Mouse (Mus musculus) olfactory bulb, adult 2 months (tissue): Measurements from ENCODE around the gene Cdsn.

Experiments
- CTCF ChIP-seq: fragments of 200-500 bp; IDR thresholded peaks from 2 replicates; pipeline ENCODE4 v1.5.1; 2012; ENCODE audit warnings: low read depth, mild to moderate bottlenecking, low read length, moderate library complexity; ENCODE audit not compliant: insufficient read depth
- POLR2A ChIP-seq: fragments of 200-500 bp; IDR thresholded peaks from 2 replicates; pipeline ENCODE4 v1.6.1; 2012; ENCODE audit warnings: mild to moderate bottlenecking, low read depth, low read length, moderate library complexity; ENCODE audit not compliant: insufficient read depth

- no peak for TF ChIP-seq CTCF
- TF ChIP-seq POLR2A: no peak
These were observed 42.5 kb downstream of the Cdsn start for GRCm38 (mm10) chr17:35594456-35594855.
